Mouse (Mus musculus): ENCODE results near the gene 2900026A02Rik. TPM values are rescaled to one million over a fixed set of nuclear protein-coding genes. Genes with fewer than 3 reads are reported as not detected.

Gene 2900026A02Rik
- polyA plus RNA-seq, 1 experiment = 32.0 TPM

- 49% methylated on average over 10 of the region's 10 CpGs for WGBS
- DNase-seq = no peak
- peaks cover 14% of the 10 kb centered on the region for H3K4me1 ChIP-seq (ENCODE audit: control insufficient read depth, insufficient read depth, low read length)
- TF ChIP-seq CTCF (IDR thresholded peaks at IDR 0.05; ENCODE audit: insufficient read depth, low read length) = no peak
- TF ChIP-seq POLR2A (IDR thresholded peaks at IDR 0.05; ENCODE audit: borderline replicate concordance, extremely low read depth, low read depth, low read length) = no peak
- H3K4me3 ChIP-seq (replicated peaks; ENCODE audit: extremely low read depth, low read depth, low read length) = no peak overlapping the region
These were observed 97.3 kb downstream of the 2900026A02Rik start for GRCm38 (mm10) chr5:113123693-113124092.

GRCm38 (mm10) chr5:113122326-113123054 is 98.5 kb downstream of the 2900026A02Rik start:
- DNase-seq = no peak
- WGBS = 38% methylated on average over 12 of the region's 12 CpGs
- TF ChIP-seq CTCF (IDR thresholded peaks at IDR 0.05; ENCODE audit: insufficient read depth, low read length) (no peak), POLR2A (IDR thresholded peaks at IDR 0.05; ENCODE audit: borderline replicate concordance, extremely low read depth, low read depth, low read length) (no peak)
- H3K4me1 ChIP-seq (ENCODE audit: control insufficient read depth, insufficient read depth, low read length) = peaks cover 15% of the 10 kb centered on the region
- no peak overlapping the region for H3K4me3 ChIP-seq (replicated peaks; ENCODE audit: extremely low read depth, low read depth, low read length)

GRCm38 (mm10) chr5:113121591-113121875 is 99.5 kb downstream of the 2900026A02Rik start:
- TF ChIP-seq POLR2A (IDR thresholded peaks at IDR 0.05; ENCODE audit: borderline replicate concordance, extremely low read depth, low read depth, low read length) (no peak), CTCF (IDR thresholded peaks at IDR 0.05; ENCODE audit: insufficient read depth, low read length) (no peak)
- Histone ChIP-seq H3K4me1 (ENCODE audit: control insufficient read depth, insufficient read depth, low read length) (peaks cover 15% of the 10 kb centered on the region), H3K4me3 (replicated peaks; ENCODE audit: extremely low read depth, low read depth, low read length) (no peak overlapping the region)
- WGBS = 60% methylated on average over 6 of the region's 6 CpGs
- no peak for DNase-seq

GRCm38 (mm10) chr5:113120741-113121590 is 100.1 kb downstream of the 2900026A02Rik start:
- 35% methylated on average over 15 of the region's 15 CpGs for WGBS
- Histone ChIP-seq H3K4me1 (ENCODE audit: control insufficient read depth, insufficient read depth, low read length) (peaks cover 15% of the 10 kb centered on the region), H3K4me3 (replicated peaks; ENCODE audit: extremely low read depth, low read depth, low read length) (no peak overlapping the region)
- TF ChIP-seq POLR2A (IDR thresholded peaks at IDR 0.05; ENCODE audit: borderline replicate concordance, extremely low read depth, low read depth, low read length) (no peak), CTCF (IDR thresholded peaks at IDR 0.05; ENCODE audit: insufficient read depth, low read length) (no peak)
- no peak for DNase-seq

- DNase-seq = no peak
- TF ChIP-seq CTCF (IDR thresholded peaks at IDR 0.05; ENCODE audit: insufficient read depth, low read length) (no peak), POLR2A (IDR thresholded peaks at IDR 0.05; ENCODE audit: borderline replicate concordance, extremely low read depth, low read depth, low read length) (no peak)
- WGBS = 32% methylated on average over 13 of the region's 13 CpGs
- Histone ChIP-seq H3K4me3 (replicated peaks; ENCODE audit: extremely low read depth, low read depth, low read length) (no peak overlapping the region), H3K4me1 (ENCODE audit: control insufficient read depth, insufficient read depth, low read length) (peaks cover 15% of the 10 kb centered on the region)
These were observed 101.1 kb downstream of the 2900026A02Rik start for GRCm38 (mm10) chr5:113119861-113120465.

- 52% methylated on average over 9 of the region's 9 CpGs for WGBS
- no peak overlapping the region for H3K4me3 ChIP-seq (replicated peaks; ENCODE audit: extremely low read depth, low read depth, low read length)
- no peak for DNase-seq
- H3K4me1 ChIP-seq (ENCODE audit: control insufficient read depth, insufficient read depth, low read length) = peaks cover 19% of the 10 kb centered on the region
- TF ChIP-seq CTCF (IDR thresholded peaks at IDR 0.05; ENCODE audit: insufficient read depth, low read length) (no peak), POLR2A (IDR thresholded peaks at IDR 0.05; ENCODE audit: borderline replicate concordance, extremely low read depth, low read depth, low read length) (no peak)
These were observed 101.7 kb downstream of the 2900026A02Rik start for GRCm38 (mm10) chr5:113119291-113119690.

GRCm38 (mm10) chr5:113118695-113119094 is 102.3 kb downstream of the 2900026A02Rik start:
- Histone ChIP-seq H3K4me1 (ENCODE audit: control insufficient read depth, insufficient read depth, low read length) (peaks cover 21% of the 10 kb centered on the region), H3K4me3 (replicated peaks; ENCODE audit: extremely low read depth, low read depth, low read length) (no peak overlapping the region)
- DNase-seq = no peak
- WGBS = 44% methylated on average over 6 of the region's 6 CpGs
- TF ChIP-seq POLR2A (IDR thresholded peaks at IDR 0.05; ENCODE audit: borderline replicate concordance, extremely low read depth, low read depth, low read length) = no peak
- TF ChIP-seq CTCF (IDR thresholded peaks at IDR 0.05; ENCODE audit: insufficient read depth, low read length) = no peak

GRCm38 (mm10) chr5:113117361-113117760 is 103.7 kb downstream of the 2900026A02Rik start:
- H3K4me3 ChIP-seq (replicated peaks; ENCODE audit: extremely low read depth, low read depth, low read length) = no peak overlapping the region
- TF ChIP-seq POLR2A (IDR thresholded peaks at IDR 0.05; ENCODE audit: borderline replicate concordance, extremely low read depth, low read depth, low read length) = no peak
- TF ChIP-seq CTCF (IDR thresholded peaks at IDR 0.05; ENCODE audit: insufficient read depth, low read length) = no peak
- DNase-seq = no peak
- WGBS = 84% methylated on average over 5 of the region's 5 CpGs
- peaks cover 24% of the 10 kb centered on the region for H3K4me1 ChIP-seq (ENCODE audit: control insufficient read depth, insufficient read depth, low read length)

- 80% methylated on average over 10 of the region's 10 CpGs for WGBS
- Histone ChIP-seq H3K4me3 (replicated peaks; ENCODE audit: extremely low read depth, low read depth, low read length) (no peak overlapping the region), H3K4me1 (ENCODE audit: control insufficient read depth, insufficient read depth, low read length) (peaks cover 28% of the 10 kb centered on the region)
- DNase-seq = no peak
- TF ChIP-seq CTCF (IDR thresholded peaks at IDR 0.05; ENCODE audit: insufficient read depth, low read length) = no peak
- TF ChIP-seq POLR2A (IDR thresholded peaks at IDR 0.05; ENCODE audit: borderline replicate concordance, extremely low read depth, low read depth, low read length) = no peak
These were observed 105.1 kb downstream of the 2900026A02Rik start for GRCm38 (mm10) chr5:113115896-113116295.
